Mouse (Mus musculus) embryo, embryonic 10.5 days (tissue): ENCODE data around the gene Cycs.
A peak's percentile ranks its signal among the peaks of the same experiment; 100 is the strongest.

Experiments used
- DNase-seq: peaks from one replicate; pipeline ENCODE4 v3.0.0-alpha.2; 2015; ENCODE audit warnings: low spot score

Cycs gene

GRCm38 (mm10) chr6:50545412-50546043, 20.8 kb downstream of the Cycs start:
- DNase-seq = peak; percentile 80

GRCm38 (mm10) chr6:50542535-50542934, 23.8 kb downstream of the Cycs start:
- DNase-seq = no peak

- no peak for DNase-seq
Measured at GRCm38 (mm10) chr6:50539641-50540040, 26.7 kb downstream of the Cycs start.

GRCm38 (mm10) chr6:50536461-50536892, 29.9 kb downstream of the Cycs start:
- DNase-seq = peak; percentile 91

GRCm38 (mm10) chr6:50535346-50535745, 31.0 kb downstream of the Cycs start:
- DNase-seq = no peak

- peak; percentile 38 for DNase-seq
Measured at GRCm38 (mm10) chr6:50531920-50532319, 34.4 kb downstream of the Cycs start.

GRCm38 (mm10) chr6:50531003-50531402, 35.3 kb downstream of the Cycs start:
- DNase-seq = no peak

- DNase-seq = no peak
Measured at GRCm38 (mm10) chr6:50529194-50529593, 37.1 kb downstream of the Cycs start.

GRCm38 (mm10) chr6:50527416-50527815, 38.9 kb downstream of the Cycs start:
- no peak for DNase-seq

GRCm38 (mm10) chr6:50526597-50527024, 39.7 kb downstream of the Cycs start:
- DNase-seq = peak; percentile 84

GRCm38 (mm10) chr6:50525846-50526245, 40.5 kb downstream of the Cycs start:
- no peak for DNase-seq

GRCm38 (mm10) chr6:50524261-50524896, 42.0 kb downstream of the Cycs start:
- DNase-seq = no peak

- DNase-seq = no peak
Measured at GRCm38 (mm10) chr6:50522772-50523171, 43.6 kb downstream of the Cycs start.

GRCm38 (mm10) chr6:50521532-50522135, 44.7 kb downstream of the Cycs start:
- DNase-seq = no peak

- DNase-seq = no peak
Measured at GRCm38 (mm10) chr6:50520139-50520538, 46.2 kb downstream of the Cycs start.

GRCm38 (mm10) chr6:50518371-50518770, 48.0 kb downstream of the Cycs start:
- no peak for DNase-seq
